Mouse (Mus musculus) C2C12 (cell line): ENCODE results near the gene Akr1c19. TPM values are rescaled to one million over a fixed set of nuclear protein-coding genes. Genes with fewer than 3 reads are reported as not detected.
"Not testable (repeated sequence)": the region's sequence is repeated elsewhere in the genome, so short reads cannot be mapped to it uniquely, and the experiment has no call there.

Source experiments
- H3K27me3 ChIP-seq: one replicate; pipeline ENCODE4 v1.6.1; 2011; ENCODE audit not compliant: control insufficient read depth, insufficient read depth, insufficient read length
- H3K36me3 ChIP-seq: one replicate; pipeline ENCODE4 v1.6.1; 2011; ENCODE audit not compliant: control insufficient read depth, insufficient read depth
- H3K4me3 ChIP-seq: one replicate; pipeline ENCODE4 v1.5.1; 2011; ENCODE audit warnings: mild to moderate bottlenecking, control low read depth; ENCODE audit not compliant: poor library complexity, insufficient read depth, severe bottlenecking
- H3K79me2 ChIP-seq: one replicate; pipeline ENCODE4 v1.6.1; 2011; ENCODE audit not compliant: control insufficient read depth, insufficient read depth
- H3K79me3 ChIP-seq: one replicate; pipeline ENCODE4 v1.6.1; 2011; ENCODE audit warnings: low read depth, control low read depth
- H3ac ChIP-seq: one replicate; pipeline ENCODE3; 2011; ENCODE audit warnings: low read depth; ENCODE audit not compliant: control insufficient read depth, insufficient read length
- CEBPB ChIP-seq: IDR thresholded peaks from one replicate; pipeline ENCODE4 v1.6.1; 2011; ENCODE audit warnings: low read depth, mild to moderate bottlenecking, control low read depth, moderate library complexity
- CTCF ChIP-seq: IDR thresholded peaks from one replicate; pipeline ENCODE4 v1.5.1; 2011; ENCODE audit not compliant: control insufficient read depth, insufficient read depth, insufficient read length
- FOSL1 ChIP-seq: IDR thresholded peaks from one replicate; pipeline ENCODE4 v1.8.0; 2011; ENCODE audit warnings: mild to moderate bottlenecking, low read length; ENCODE audit not compliant: poor library complexity, insufficient read depth, severe bottlenecking
- MAX ChIP-seq: IDR thresholded peaks from one replicate; pipeline ENCODE4 v1.6.1; 2011; ENCODE audit warnings: mild to moderate bottlenecking, control low read depth
- MYOD1 ChIP-seq: IDR thresholded peaks from one replicate; pipeline ENCODE4 v1.6.1; 2011; ENCODE audit warnings: low read depth; ENCODE audit not compliant: control insufficient read depth, insufficient read length
- MYOG ChIP-seq: IDR thresholded peaks from one replicate; pipeline ENCODE4 v1.6.1; 2011; ENCODE audit not compliant: control insufficient read depth, insufficient read length; ENCODE audit errors: extremely low read depth
- USF1 ChIP-seq: IDR thresholded peaks from one replicate; pipeline ENCODE4 v1.6.1; 2011; ENCODE audit warnings: low read depth, mild to moderate bottlenecking, control low read depth, moderate library complexity
- long read RNA-seq, 2 experiments: library from polyadenylated mRNA; unstranded; transcript quantifications; one replicate each; pipeline ENCODE4 v2.0.0; 2019 to 2020
- polyA plus RNA-seq: library from polyadenylated mRNA; unstranded; fragments of >200 nt; fragmentation: generic; extraction: Trizol; gene quantifications from one replicate; pipeline ENCODE4 v1.2.1, GENCODE M21; 2012; ENCODE audit warnings: missing spikeins

Akr1c19 gene
- polyA plus RNA-seq = not detected
- long read RNA-seq, experiment 1 = 0 reads
- long read RNA-seq, experiment 2 = 0 reads

- H3ac ChIP-seq = no peak within 1 kb of the TSS
- TF ChIP-seq USF1 (no peak), CTCF (no peak), MYOD1 (no peak), CEBPB (no peak), MYOG (no peak), MAX (no peak), FOSL1 (no peak)
- no peaks in the 10 kb centered on the region for H3K36me3 ChIP-seq
- H3K4me3 ChIP-seq = no peak within 1 kb of the TSS
- no peaks in the 10 kb centered on the region for H3K79me3 ChIP-seq
- H3K27me3 ChIP-seq = no peaks in the 10 kb centered on the region
- H3K79me2 ChIP-seq = no peaks in the 10 kb centered on the region
These were observed at the start of gene Akr1c19 for GRCm38 (mm10) chr13:4228441-4228840. Gene Akr1c19 (plus strand): TSS chr13:4228700.

- not testable (repeated sequence) for H3K27me3 ChIP-seq, H3K79me3 ChIP-seq, H3K79me2 ChIP-seq, H3ac ChIP-seq, H3K4me3 ChIP-seq, H3K36me3 ChIP-seq
These were observed 47.2 kb upstream of the Akr1c19 start for GRCm38 (mm10) chr13:4181321-4181720.

GRCm38 (mm10) chr13:4183116-4183515, 45.4 kb upstream of the Akr1c19 start:
- TF ChIP-seq USF1 (no peak), FOSL1 (no peak), CTCF (no peak), MYOG (no peak), CEBPB (no peak), MYOD1 (no peak), MAX (no peak)
- H3K4me3 ChIP-seq = no peak overlapping the region

GRCm38 (mm10) chr13:4186641-4187411, 41.7 kb upstream of the Akr1c19 start:
- H3K27me3 ChIP-seq, H3K4me3 ChIP-seq, H3K79me3 ChIP-seq, H3ac ChIP-seq, H3K79me2 ChIP-seq, H3K36me3 ChIP-seq: not testable (repeated sequence)

More at GRCm38 (mm10) chr13:4183116-4183515, 45.4 kb upstream of the Akr1c19 start:
- Histone ChIP-seq H3K36me3 (no peaks in the 10 kb centered on the region), H3ac (no peak overlapping the region), H3K27me3 (no peaks in the 10 kb centered on the region), H3K79me2 (no peaks in the 10 kb centered on the region), H3K79me3 (no peaks in the 10 kb centered on the region)

GRCm38 (mm10) chr13:4188174-4188573, 40.3 kb upstream of the Akr1c19 start:
- H3K79me2 ChIP-seq = no peaks in the 10 kb centered on the region
- H3ac ChIP-seq = no peak overlapping the region
- no peaks in the 10 kb centered on the region for H3K79me3 ChIP-seq
- H3K36me3 ChIP-seq = no peaks in the 10 kb centered on the region
- H3K27me3 ChIP-seq = no peaks in the 10 kb centered on the region
- no peak overlapping the region for H3K4me3 ChIP-seq
- no peak for TF ChIP-seq CTCF

- Histone ChIP-seq H3K27me3 (no peaks in the 10 kb centered on the region), H3ac (no peak within 1 kb of the TSS), H3K36me3 (no peaks in the 10 kb centered on the region), H3K79me2 (no peaks in the 10 kb centered on the region), H3K4me3 (no peak within 1 kb of the TSS), H3K79me3 (no peaks in the 10 kb centered on the region)
- TF ChIP-seq CTCF (no peak), MAX (no peak), USF1 (no peak), MYOG (no peak), CEBPB (no peak), FOSL1 (no peak), MYOD1 (no peak)
These were observed 37.6 kb upstream of the Akr1c19 start, which contains the start of gene Akr1c13 for GRCm38 (mm10) chr13:4190904-4191303. Gene Akr1c13 (plus strand): TSS chr13:4191150.
